Mouse (Mus musculus) left cerebral cortex, postnatal 25 days (tissue): ENCODE measurements around the gene Ap5m1. TPM values are rescaled to one million over a fixed set of nuclear protein-coding genes. Genes with fewer than 3 reads are reported as not detected.
"Not testable (repeated sequence)": the region's sequence is repeated elsewhere in the genome, so short reads cannot be mapped to it uniquely, and the experiment has no call there.

Source experiments
- DNase-seq, 2 experiments: peaks; one replicate each; pipeline ENCODE4 v3.0.0; 2022; ENCODE audit warnings: low spot score in 2 of 2, mixed read lengths in 1 of 2
- intact Hi-C: fragments of 180-260 bp; cut with DNase I; formaldehyde crosslinking; loops from one replicate; pipeline ENCODE4 v1.15.1; 2025
- total RNA-seq, 2 experiments: library from RNA; stranded (reverse); gene quantifications; 2 replicates each; pipeline ENCODE4 v1.2.3; 2021

Gene Ap5m1
- total RNA-seq, 2 experiments from 2014 or later, result 20.4 to 22.2 TPM

DNA sequence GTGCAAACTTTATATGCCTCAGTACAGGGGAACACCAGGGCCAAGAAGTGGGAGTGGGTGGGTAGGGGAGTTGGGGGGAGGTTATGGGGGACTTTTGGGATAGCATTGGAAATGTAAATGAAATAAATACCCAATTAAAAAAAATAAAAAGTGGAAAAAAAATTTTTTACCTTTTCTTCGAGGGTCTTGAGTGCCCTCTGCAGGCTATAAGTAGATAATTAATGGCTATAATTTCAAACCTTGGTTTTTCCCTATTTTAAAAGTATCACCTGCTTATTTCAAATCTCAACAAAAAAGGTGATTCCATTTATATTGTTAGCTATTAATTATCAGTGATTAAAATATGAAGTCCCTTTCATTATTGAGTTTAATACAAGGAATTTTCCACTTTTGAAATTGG is 25.9 kb downstream of the Ap5m1 start:
- intact Hi-C loops, DNase-seq: not testable (repeated sequence)

DNA sequence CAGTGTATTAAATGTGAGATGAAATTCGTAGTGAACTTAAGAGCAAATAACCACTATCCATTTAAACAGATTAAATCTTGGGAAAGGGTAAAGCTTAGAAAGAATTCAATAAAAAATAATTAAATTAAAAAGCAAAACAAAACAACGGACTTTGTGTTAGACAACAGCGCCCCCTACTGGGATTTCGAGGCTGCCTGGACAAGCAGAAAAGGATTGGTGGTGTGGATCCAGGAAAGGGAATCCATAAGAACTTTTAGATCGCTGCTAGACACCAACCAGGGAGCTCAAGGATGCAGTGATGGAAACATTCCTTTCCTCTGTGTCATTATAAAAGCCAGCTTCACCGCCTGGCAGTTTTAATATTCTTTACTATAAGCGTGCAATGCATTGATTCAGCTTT is 52.5 kb downstream of the Ap5m1 start:
- peak; percentile 54 to 55 for DNase-seq
- intact Hi-C loops, result loop anchor here (10.0 kb wide), 1 partner anchor 594 kb away; no protein-coding TSS in a partner anchor

DNA sequence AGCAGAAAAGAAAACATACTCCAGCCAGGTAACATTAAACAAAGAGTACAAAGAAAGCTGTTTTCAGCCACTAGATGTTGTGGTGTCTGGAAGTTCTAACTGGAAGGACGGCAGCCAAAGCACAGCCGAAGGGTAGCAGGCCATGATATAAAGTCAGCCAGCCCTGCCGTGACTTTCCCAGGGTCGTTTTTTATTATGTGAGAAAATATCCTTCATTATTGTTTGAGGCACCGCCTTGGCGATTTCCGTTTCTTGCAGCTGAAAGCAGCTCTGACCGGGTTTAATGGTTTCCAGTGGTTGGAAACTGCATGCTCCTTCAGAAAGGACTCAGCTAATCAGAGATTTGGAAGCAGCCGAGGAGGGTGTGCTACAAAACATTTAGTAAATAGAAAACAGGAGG is 55.8 kb downstream of the Ap5m1 start:
- intact Hi-C loops, result loop anchor here (2.0 kb wide), 1 partner anchor 751 kb away; no protein-coding TSS in a partner anchor
- DNase-seq, result no peak

DNA sequence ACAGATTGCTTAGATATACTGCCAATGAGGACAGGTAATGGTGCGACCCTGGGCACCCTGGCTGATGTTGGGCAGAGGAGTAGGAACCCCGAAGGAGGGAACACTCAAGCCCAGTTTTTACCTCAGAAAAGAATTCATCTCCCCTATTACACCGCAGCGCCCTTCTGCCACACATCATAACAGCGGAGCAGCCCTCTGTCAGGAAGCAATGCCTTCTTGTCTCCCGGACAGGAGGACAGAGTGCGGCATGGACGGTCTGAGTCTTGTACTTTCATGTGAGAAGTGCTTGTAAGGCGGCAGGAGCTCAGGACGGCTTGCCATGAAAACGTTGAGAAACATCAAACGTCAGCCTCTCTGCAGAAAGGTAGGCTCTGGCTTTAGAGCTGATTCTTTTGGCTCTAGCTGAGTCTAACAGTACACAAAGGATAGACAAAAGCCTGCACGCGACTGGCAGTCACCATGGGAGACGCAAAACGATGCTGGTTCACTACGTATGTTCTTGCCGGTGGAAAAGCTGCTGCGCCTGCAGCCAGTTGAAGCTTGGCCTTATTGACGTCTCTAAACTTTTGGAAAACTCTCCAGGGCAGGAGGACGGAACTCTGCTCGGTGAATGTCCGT is 61.4 kb downstream of the Ap5m1 start:
- intact Hi-C loops, result no loop called here

GRCm38 (mm10) chr14:49128544-49129263 is 62.8 kb downstream of the Ap5m1 start:
- intact Hi-C loops, result no loop called here
- no peak for DNase-seq

More for the DNA sequence above, 61.4 kb downstream of the Ap5m1 start:
- peak; percentile 4 to 6 for DNase-seq

DNA sequence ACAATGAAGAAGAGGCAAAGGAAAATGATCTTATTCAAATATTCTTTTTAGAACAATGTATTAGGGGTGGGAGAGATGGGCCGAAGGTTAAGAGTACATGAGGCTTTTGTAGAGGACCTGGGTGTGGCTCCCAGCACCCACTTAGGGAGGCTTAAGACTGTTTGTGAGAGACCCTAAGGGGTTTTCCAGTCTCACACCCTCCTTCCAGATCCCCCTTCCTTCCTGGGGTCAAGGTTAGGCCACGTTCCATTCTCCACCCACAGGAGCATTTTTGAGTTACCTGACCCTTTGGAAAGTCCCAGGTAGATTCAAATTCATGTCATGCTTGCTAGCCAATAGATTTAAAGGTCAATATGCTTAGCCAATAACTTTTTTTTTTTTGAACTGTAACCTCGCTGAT is 66.5 kb downstream of the Ap5m1 start:
- intact Hi-C loops, result no loop called here
- no peak for DNase-seq

DNA sequence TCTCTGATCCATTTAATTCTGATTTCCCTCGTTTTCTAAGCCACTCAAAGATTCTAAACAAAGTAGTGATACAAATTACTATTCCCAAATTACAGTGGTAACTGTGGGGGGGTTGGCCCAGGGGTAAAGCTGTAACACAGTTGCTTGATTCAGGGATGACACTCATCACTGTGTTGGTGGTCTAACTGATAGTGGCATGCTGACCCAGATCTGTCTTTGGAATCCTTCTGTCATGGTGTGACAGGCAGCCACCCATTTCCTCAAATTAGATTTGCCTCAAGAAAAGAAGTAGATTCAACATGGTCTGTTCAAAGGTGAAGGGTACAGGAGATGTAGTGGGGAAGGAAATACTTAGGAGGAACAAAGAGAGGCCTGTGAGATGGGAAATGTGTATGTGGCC is 72.3 kb downstream of the Ap5m1 start:
- no peak for DNase-seq
- intact Hi-C loops, result no loop called here

- DNase-seq, result no peak
- intact Hi-C loops, result no loop called here
These were observed 74.9 kb downstream of the Ap5m1 start for GRCm38 (mm10) chr14:49140756-49141155.

Other genes with a start within 250 kb of the Ap5m1 start
- 10 to 100 TPM; 59.7 to 60.6 TPM for gene Exoc5, start 556 bp downstream of the Ap5m1 start, total RNA-seq
- gene Naa30, start 106.1 kb downstream of the Ap5m1 start, total RNA-seq, result 10 to 100 TPM; 34.2 TPM
- not detected for gene ccdc198, start 179.4 kb downstream of the Ap5m1 start, total RNA-seq